ENCODE assay signal across 31 mouse cellular contexts in the genomic region with DNA sequence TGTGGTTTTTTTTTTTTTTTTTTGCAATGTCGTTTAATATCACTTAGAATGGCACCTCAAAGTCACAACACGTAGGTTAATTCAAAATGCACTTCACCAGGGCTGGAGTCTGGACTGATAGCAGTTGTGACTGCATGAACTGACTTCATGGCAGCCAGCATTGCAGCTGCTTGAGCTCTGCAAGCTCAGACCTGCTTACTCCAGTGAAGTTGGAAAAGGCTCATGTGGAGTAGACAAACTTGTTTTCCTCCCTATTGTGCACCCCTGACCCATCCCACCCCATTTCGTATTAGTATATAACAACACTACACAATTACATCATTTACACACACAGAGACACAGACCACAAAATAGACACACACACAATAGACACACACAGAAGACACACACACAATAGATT. TPM values are rescaled to one million over a fixed set of nuclear protein-coding genes. Genes with fewer than 3 reads are reported as not detected.
A peak's percentile ranks its signal among the peaks of the same experiment; 100 is the strongest.
DNase-seq lines count a peak whose midpoint lies in the region; ATAC-seq lines count a peak whose summit lies in the region.
"Had no signal": no experiment of that assay in that cellular context is flagged by ENCODE, and none has a peak within 500 bp of the region (broad histone marks: within the 10 kb centered on the region; RNA-seq: fewer than 3 reads in every experiment).

No protein-coding gene starts in this region.

- H3K9ac ChIP-seq in intestine, embryonic 14.5 days (ENCODE audit: low read length) = no peak overlapping the region
- no peak overlapping the region for H3K9ac ChIP-seq in intestine, embryonic 15.5 days
- H3K9ac ChIP-seq in embryonic facial prominence, embryonic 14.5 days (ENCODE audit: low read depth, low read length) = no peak overlapping the region
- no peak overlapping the region for H3K9ac ChIP-seq in stomach, embryonic 15.5 days
- no peak overlapping the region for H3K9ac ChIP-seq in hindbrain, embryonic 12.5 days
- H3K9ac ChIP-seq: embryonic facial prominence, embryonic 12.5 days; forebrain, postnatal 0 days; heart, embryonic 12.5 days; heart, embryonic 15.5 days; hindbrain, embryonic 15.5 days had no signal

- H3K27ac ChIP-seq in intestine, embryonic 14.5 days (ENCODE audit: low read depth) = peak overlapping the region; percentile 64; the same call in 1 of the 2 replicates
- no peak overlapping the region for H3K27ac ChIP-seq in intestine, embryonic 15.5 days
- H3K27ac ChIP-seq in embryonic facial prominence, embryonic 10.5 days (replicated peaks) = 0 out of 2 replicates have a peak overlapping the region, but pooled peaks have one; percentile 7
- peak overlapping the region; percentile 44; the same call in 1 of the 2 replicates for H3K27ac ChIP-seq in embryonic facial prominence, embryonic 14.5 days (replicated peaks; ENCODE audit: low read depth, low read length)
- H3K27ac ChIP-seq in stomach, embryonic 15.5 days = peak overlapping the region; percentile 58
- no peak overlapping the region for H3K27ac ChIP-seq in hindbrain, embryonic 12.5 days
- H3K27ac ChIP-seq: forebrain, embryonic 10.5 days; gastrocnemius, adult 2 months; heart, embryonic 15.5 days; hindbrain, embryonic 15.5 days had no signal

- peaks cover 5% of the 10 kb centered on the region; the same call in 1 of the 2 replicates for H3K4me1 ChIP-seq in intestine, embryonic 14.5 days (replicated peaks; ENCODE audit: control insufficient read depth, insufficient read depth, low read length)
- no peaks in the 10 kb centered on the region for H3K4me1 ChIP-seq in intestine, embryonic 15.5 days (replicated peaks)
- peaks cover 2% of the 10 kb centered on the region; the same call in 1 of the 2 replicates for H3K4me1 ChIP-seq in embryonic facial prominence, embryonic 10.5 days
- H3K4me1 ChIP-seq in embryonic facial prominence, embryonic 14.5 days (ENCODE audit: control insufficient read depth, insufficient read depth, low read length) = peaks cover 15% of the 10 kb centered on the region
- no peaks in the 10 kb centered on the region for H3K4me1 ChIP-seq in stomach, embryonic 15.5 days
- no peaks in the 10 kb centered on the region for H3K4me1 ChIP-seq in hindbrain, embryonic 12.5 days
- H3K4me1 ChIP-seq: forebrain, embryonic 10.5 days; heart, embryonic 12.5 days; heart, embryonic 15.5 days; hindbrain, embryonic 15.5 days had no signal

- H3K27me3 ChIP-seq in intestine, embryonic 14.5 days (replicated peaks; ENCODE audit: control insufficient read depth, insufficient read depth, low read length) = no peaks in the 10 kb centered on the region
- H3K27me3 ChIP-seq in intestine, embryonic 15.5 days (replicated peaks) = no peaks in the 10 kb centered on the region
- no peaks in the 10 kb centered on the region for H3K27me3 ChIP-seq in embryonic facial prominence, embryonic 10.5 days (replicated peaks; ENCODE audit: low read depth, poor library complexity, severe bottlenecking)
- no peaks in the 10 kb centered on the region for H3K27me3 ChIP-seq in embryonic facial prominence, embryonic 14.5 days (replicated peaks; ENCODE audit: control insufficient read depth, insufficient read depth, low read length)
- no peaks in the 10 kb centered on the region for H3K27me3 ChIP-seq in stomach, embryonic 15.5 days (replicated peaks)
- no peaks in the 10 kb centered on the region for H3K27me3 ChIP-seq in hindbrain, embryonic 12.5 days
- H3K27me3 ChIP-seq: CH12.LX; embryonic facial prominence, embryonic 12.5 days; heart, embryonic 12.5 days; heart, embryonic 15.5 days; hindbrain, embryonic 15.5 days; Patski had no signal

- no peaks in the 10 kb centered on the region for H3K36me3 ChIP-seq in intestine, embryonic 14.5 days (ENCODE audit: control insufficient read depth, insufficient read depth, low read length)
- no peaks in the 10 kb centered on the region for H3K36me3 ChIP-seq in intestine, embryonic 15.5 days
- no peaks in the 10 kb centered on the region for H3K36me3 ChIP-seq in embryonic facial prominence, embryonic 10.5 days (replicated peaks)
- no peaks in the 10 kb centered on the region for H3K36me3 ChIP-seq in embryonic facial prominence, embryonic 14.5 days (ENCODE audit: control insufficient read depth, insufficient read depth, low read length)
- no peaks in the 10 kb centered on the region for H3K36me3 ChIP-seq in stomach, embryonic 15.5 days
- H3K36me3 ChIP-seq in hindbrain, embryonic 12.5 days = no peaks in the 10 kb centered on the region
- H3K36me3 ChIP-seq: embryonic facial prominence, embryonic 12.5 days; forebrain, embryonic 10.5 days; G1E; heart, embryonic 12.5 days; heart, embryonic 15.5 days; hindbrain, embryonic 15.5 days had no signal

- no peaks in the 10 kb centered on the region for H3K9me3 ChIP-seq in intestine, embryonic 14.5 days (ENCODE audit: control insufficient read depth, low read length)
- H3K9me3 ChIP-seq in intestine, embryonic 15.5 days = no peaks in the 10 kb centered on the region
- H3K9me3 ChIP-seq in embryonic facial prominence, embryonic 10.5 days = no peaks in the 10 kb centered on the region
- H3K9me3 ChIP-seq in embryonic facial prominence, embryonic 14.5 days (ENCODE audit: control insufficient read depth, low read length) = no peaks in the 10 kb centered on the region
- no peaks in the 10 kb centered on the region for H3K9me3 ChIP-seq in stomach, embryonic 15.5 days
- H3K9me3 ChIP-seq in hindbrain, embryonic 12.5 days (replicated peaks) = no peaks in the 10 kb centered on the region
- H3K9me3 ChIP-seq: embryonic facial prominence, embryonic 12.5 days; forebrain, embryonic 10.5 days; G1E; heart, embryonic 12.5 days; heart, embryonic 15.5 days; hindbrain, embryonic 15.5 days had no signal

- H3K4me2 ChIP-seq in intestine, embryonic 14.5 days (ENCODE audit: low read length) = no peak overlapping the region
- no peak overlapping the region for H3K4me2 ChIP-seq in intestine, embryonic 15.5 days (replicated peaks)
- no peak overlapping the region for H3K4me2 ChIP-seq in embryonic facial prominence, embryonic 14.5 days (ENCODE audit: low read depth, low read length)
- no peak overlapping the region for H3K4me2 ChIP-seq in stomach, embryonic 15.5 days
- H3K4me2 ChIP-seq in hindbrain, embryonic 12.5 days (replicated peaks) = no peak overlapping the region
- H3K4me2 ChIP-seq: embryonic facial prominence, embryonic 12.5 days; heart, embryonic 12.5 days; heart, embryonic 15.5 days; hindbrain, embryonic 15.5 days had no signal

- ATAC-seq in intestine, embryonic 14.5 days (replicated peaks; ENCODE audit: low FRiP score, low TSS enrichment, low read depth) = no peak
- ATAC-seq in intestine, embryonic 15.5 days = no peak
- peak; percentile 75; the same call in 1 of the 2 replicates for ATAC-seq in embryonic facial prominence, embryonic 14.5 days (ENCODE audit: low read depth)
- ATAC-seq in stomach, embryonic 15.5 days (ENCODE audit: insufficient read depth, low FRiP score, low read depth) = no peak
- ATAC-seq in hindbrain, embryonic 12.5 days (ENCODE audit: low FRiP score) = no peak
- ATAC-seq: forebrain, embryonic 14.5 days; Patski had no signal

- 82% methylated on average over 3 of the region's 3 CpGs for WGBS in intestine, embryonic 14.5 days
- WGBS in intestine, embryonic 15.5 days = 70% methylated on average over 3 of the region's 3 CpGs
- 78% methylated on average over 3 of the region's 3 CpGs for WGBS in embryonic facial prominence, embryonic 10.5 days
- WGBS in embryonic facial prominence, embryonic 14.5 days = 74% methylated on average over 3 of the region's 3 CpGs
- WGBS in stomach, embryonic 15.5 days = 57% methylated on average over 3 of the region's 3 CpGs
- 91% methylated on average over 3 of the region's 3 CpGs for WGBS in hindbrain, embryonic 12.5 days

- H3K4me3 ChIP-seq in intestine, embryonic 14.5 days (ENCODE audit: low read depth, low read length) = no peak overlapping the region
- H3K4me3 ChIP-seq in intestine, embryonic 15.5 days (replicated peaks) = no peak overlapping the region
- no peak overlapping the region for H3K4me3 ChIP-seq in embryonic facial prominence, embryonic 10.5 days
- H3K4me3 ChIP-seq in embryonic facial prominence, embryonic 14.5 days (ENCODE audit: low read depth, low read length) = no peak overlapping the region
- no peak overlapping the region for H3K4me3 ChIP-seq in stomach, embryonic 15.5 days (replicated peaks)
- no peak overlapping the region for H3K4me3 ChIP-seq in hindbrain, embryonic 12.5 days
- H3K4me3 ChIP-seq: embryonic facial prominence, embryonic 12.5 days; forebrain, embryonic 10.5 days; gastrocnemius, adult 2 months; heart, embryonic 12.5 days; heart, embryonic 15.5 days; hindbrain, embryonic 15.5 days had no signal

- no peak for DNase-seq in intestine, embryonic 14.5 days (ENCODE audit: low spot score)
- no peak for DNase-seq in embryonic facial prominence, embryonic 10.5 days (ENCODE audit: low spot score)
- peak; percentile 64 for DNase-seq in embryonic facial prominence, embryonic 14.5 days (ENCODE audit: low spot score)
- no peak for DNase-seq in spleen, adult 12 weeks (ENCODE audit: low spot score)
- DNase-seq in right cerebral cortex, postnatal 25 days = no peak
- DNase-seq: adrenal gland, postnatal 10 days; adrenal gland, postnatal 36 days; B cell, adult 2 months; cerebellum, adult 11 months; cerebellum, adult 2 months; cerebellum, adult 9-11 months; cerebellum, postnatal 36 days; embryo, embryonic 11 days; forebrain, postnatal 0 days; gastrocnemius, adult 2 months; gastrocnemius, postnatal 14 days; heart, postnatal 10 days; heart, postnatal 36 days had no signal

RNA-seq across cellular contexts. Expression of a gene that starts 34.6 kb away (rescaled TPM):
- 0.47 and 0.51 TPM in 2 replicates for polyA plus RNA-seq in intestine, embryonic 14.5 days (2014; fragmentation: Nextera tagmentation; extraction: Ambion mirVana)
- 2.2 and 4.0 TPM in 2 replicates for polyA plus RNA-seq in intestine, embryonic 15.5 days (2015; fragmentation: Nextera tagmentation; extraction: Ambion mirVana)
- polyA plus RNA-seq in embryonic facial prominence, embryonic 10.5 days (2016; fragmentation: Nextera tagmentation; extraction: Ambion mirVana) = not detected in 2 replicates
- polyA plus RNA-seq in embryonic facial prominence, embryonic 14.5 days (2014; fragmentation: Nextera tagmentation; extraction: Ambion mirVana) = 1.2 and 2.0 TPM in 2 replicates
- polyA plus RNA-seq in stomach, embryonic 15.5 days (2015; fragmentation: Nextera tagmentation; extraction: Ambion mirVana) = 2.3 and 2.9 TPM in 2 replicates
- polyA plus RNA-seq in hindbrain, embryonic 12.5 days (2016; fragmentation: Nextera tagmentation; extraction: Ambion mirVana) = 0.19 TPM in 1 of 2 replicates, not detected in the other
- polyA plus RNA-seq: cerebellum, adult 2 months; forebrain, embryonic 10.5 days; forebrain, embryonic 14.5 days; G1E; hindbrain, embryonic 11.5 days; Patski had no signal

RNA-seq across cellular contexts. Expression of a gene that starts 42.0 kb away (rescaled TPM):
- 135 and 152 TPM in 2 replicates for polyA plus RNA-seq in intestine, embryonic 14.5 days (2014; fragmentation: Nextera tagmentation; extraction: Ambion mirVana)
- polyA plus RNA-seq in intestine, embryonic 15.5 days (2015; fragmentation: Nextera tagmentation; extraction: Ambion mirVana) = 93.5 and 96.3 TPM in 2 replicates
- polyA plus RNA-seq in embryonic facial prominence, embryonic 10.5 days (2016; fragmentation: Nextera tagmentation; extraction: Ambion mirVana) = 67.1 and 88.8 TPM in 2 replicates
- 144 and 166 TPM in 2 replicates for polyA plus RNA-seq in embryonic facial prominence, embryonic 14.5 days (2014; fragmentation: Nextera tagmentation; extraction: Ambion mirVana)
- 104 and 114 TPM in 2 replicates for polyA plus RNA-seq in stomach, embryonic 15.5 days (2015; fragmentation: Nextera tagmentation; extraction: Ambion mirVana)
- polyA plus RNA-seq in hindbrain, embryonic 12.5 days (2016; fragmentation: Nextera tagmentation; extraction: Ambion mirVana) = 47.6 and 68.4 TPM in 2 replicates

Comparison
In these comparisons a context has a peak if more than half of its experiments do, and no peak if none do; other contexts are left out.
1. H3K27ac ChIP-seq: peak in intestine, embryonic 14.5 days (single experiment), embryonic facial prominence, embryonic 10.5 days (single experiment), embryonic facial prominence, embryonic 14.5 days (single experiment) and stomach, embryonic 15.5 days (single experiment); none in intestine, embryonic 15.5 days (single experiment) and hindbrain, embryonic 12.5 days (single experiment).